Mouse (Mus musculus): ENCODE data around the gene Atp5h.
A peak's percentile ranks its signal among the peaks of the same experiment; 100 is the strongest.
"Not testable (repeated sequence)": the region's sequence is repeated elsewhere in the genome, so short reads cannot be mapped to it uniquely, and the experiment has no call there.

Atp5h gene

DNA sequence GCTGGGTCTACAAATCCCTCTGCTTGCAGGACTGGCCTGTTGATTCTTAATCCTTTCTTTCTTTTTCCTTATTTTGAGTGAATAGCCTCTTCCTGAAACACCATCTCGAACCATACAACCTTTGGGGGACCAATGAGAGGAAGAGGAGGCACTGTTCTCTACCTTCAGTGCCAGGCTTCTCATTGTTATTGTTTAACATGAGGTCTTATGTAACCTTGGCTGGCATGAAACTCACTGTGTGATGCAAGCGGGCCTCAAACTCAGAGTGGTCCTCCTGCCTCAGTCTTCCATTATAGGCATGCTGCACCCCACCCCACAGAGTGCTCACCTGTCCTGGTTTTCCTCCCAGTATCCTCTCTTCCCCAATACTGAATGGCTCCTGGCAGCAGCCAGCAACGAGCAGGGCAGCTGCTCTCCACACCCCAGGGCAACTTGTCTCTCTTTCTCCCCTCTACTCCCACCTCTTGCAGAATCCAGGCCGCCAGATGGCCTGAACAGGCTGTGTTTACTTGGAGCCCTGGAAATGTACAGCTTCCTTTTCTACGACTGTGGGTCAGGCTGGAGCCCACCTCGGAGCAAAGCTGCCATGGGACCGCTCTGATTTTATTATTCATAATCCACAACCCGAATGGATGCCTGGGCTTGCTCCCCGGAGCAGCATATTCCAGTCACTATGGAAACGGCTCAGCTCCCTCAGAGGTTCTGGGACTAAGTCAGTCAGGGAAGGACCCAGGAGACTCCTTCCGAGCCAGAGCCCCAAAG is 19.0 kb downstream of the Atp5h start:
- no peak for DNase-seq (ENCODE audit: extremely low spot score, low read depth, low spot score)

DNA sequence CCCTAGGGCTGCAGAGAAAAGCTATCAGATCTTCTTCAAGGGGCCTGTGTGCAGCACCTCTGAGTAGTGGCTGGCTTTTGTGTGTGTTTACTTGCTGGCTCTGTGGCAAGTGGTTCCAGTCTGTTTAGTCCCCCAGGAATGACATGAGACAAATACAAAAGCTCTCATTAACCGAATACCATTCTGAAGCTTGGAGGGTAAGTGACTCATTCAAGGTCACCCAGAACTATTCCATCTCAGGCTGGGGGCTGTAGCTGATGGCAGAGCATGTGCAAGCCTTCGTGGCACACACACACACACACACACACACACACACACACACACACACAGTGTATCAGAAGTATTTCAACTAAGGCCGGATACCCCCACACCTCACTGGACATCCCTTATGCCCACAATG is 19.6 kb downstream of the Atp5h start:
- no peak for DNase-seq (ENCODE audit: extremely low spot score, low read depth, low spot score)

DNA sequence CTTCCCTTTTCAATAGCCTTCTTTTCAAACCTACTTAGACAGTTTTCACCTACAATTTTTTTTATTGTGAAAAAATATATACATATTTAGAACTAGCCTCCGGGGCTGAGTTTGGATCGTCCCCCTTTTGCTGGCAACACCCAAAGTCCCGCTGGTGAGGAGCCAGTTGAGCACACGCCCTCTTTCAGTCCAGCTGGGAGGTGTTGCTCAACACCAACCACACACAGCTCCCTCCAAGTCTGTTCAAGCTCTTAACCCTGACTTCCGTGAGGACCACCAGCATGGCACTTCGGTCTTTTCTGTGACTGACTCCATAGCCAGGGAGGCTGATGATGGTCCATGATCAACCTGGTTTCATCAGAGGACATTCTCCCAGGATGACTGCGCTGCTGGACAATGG is 21.7 kb downstream of the Atp5h start:
- no peak for DNase-seq (ENCODE audit: extremely low spot score, low read depth, low spot score)

DNA sequence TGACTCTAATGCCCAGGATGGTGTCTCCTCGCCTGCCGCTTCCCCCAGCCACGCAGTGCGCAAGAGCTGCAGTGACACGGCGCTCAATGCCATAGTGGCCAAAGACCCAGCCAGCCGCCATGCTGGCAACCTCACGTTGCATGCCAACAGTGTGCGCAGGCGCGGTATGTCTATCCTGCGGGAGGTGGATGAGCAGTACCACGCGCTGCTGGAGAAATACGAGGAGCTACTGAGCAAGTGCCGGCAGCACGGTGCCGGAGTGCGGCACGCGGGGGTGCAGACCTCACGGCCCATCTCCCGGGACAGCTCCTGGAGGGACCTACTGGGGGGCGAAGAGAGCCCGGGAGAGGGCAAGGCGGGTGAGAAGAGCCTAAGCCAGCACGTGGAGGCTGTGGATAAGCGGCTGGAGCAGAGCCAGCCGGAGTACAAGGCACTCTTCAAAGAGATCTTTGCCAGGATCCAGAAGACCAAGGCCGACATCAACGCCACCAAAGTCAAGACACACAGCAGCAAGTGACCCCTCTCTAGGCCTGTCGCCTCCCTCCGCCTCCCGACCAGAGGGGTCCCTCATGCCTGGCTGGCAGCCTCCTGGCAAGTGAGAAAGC is 25.9 kb downstream of the Atp5h start:
- DNase-seq (ENCODE audit: extremely low spot score, low read depth, low spot score): no peak

DNA sequence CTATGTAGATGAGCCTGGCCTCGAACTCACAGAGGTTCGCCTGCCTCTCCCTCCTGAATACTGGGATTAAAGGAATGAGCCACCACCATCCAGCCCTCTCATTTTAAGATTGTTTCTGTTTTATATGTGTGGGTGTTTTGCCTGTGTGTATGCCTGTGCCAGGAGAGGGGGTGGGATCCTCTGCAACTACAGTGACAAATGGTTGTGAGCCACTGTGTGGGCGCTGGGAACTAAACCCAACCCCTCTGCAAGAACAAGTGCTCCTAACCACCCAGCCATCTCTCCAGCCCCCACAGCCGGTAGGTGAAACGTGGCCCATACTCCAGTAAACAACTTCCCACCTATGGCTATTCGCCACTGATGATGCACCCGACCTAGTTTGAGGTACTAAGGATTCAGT is 28.4 kb downstream of the Atp5h start:
- DNase-seq (ENCODE audit: extremely low spot score, low read depth, low spot score): no peak

DNA sequence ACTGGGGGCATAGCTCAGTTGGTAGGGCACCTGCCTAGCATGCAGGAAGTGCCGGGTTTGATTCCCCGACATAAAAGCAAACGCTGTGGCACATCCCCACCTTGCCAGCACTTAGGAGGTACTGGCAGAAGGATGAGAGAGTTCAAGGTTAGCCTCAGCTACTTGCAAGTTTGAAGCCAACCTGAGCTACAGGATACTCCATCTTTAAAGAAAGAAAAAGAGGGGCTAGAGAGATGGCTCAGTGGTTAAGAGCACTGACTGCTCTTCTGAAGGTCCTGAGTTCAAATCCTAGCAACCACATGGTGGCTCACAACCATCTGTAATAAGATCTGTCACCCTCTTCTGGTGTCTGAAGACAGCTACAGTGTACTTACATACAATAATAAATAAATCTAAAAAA is 32.9 kb downstream of the Atp5h start:
- DNase-seq (ENCODE audit: extremely low spot score, low read depth, low spot score): not testable (repeated sequence)

DNA sequence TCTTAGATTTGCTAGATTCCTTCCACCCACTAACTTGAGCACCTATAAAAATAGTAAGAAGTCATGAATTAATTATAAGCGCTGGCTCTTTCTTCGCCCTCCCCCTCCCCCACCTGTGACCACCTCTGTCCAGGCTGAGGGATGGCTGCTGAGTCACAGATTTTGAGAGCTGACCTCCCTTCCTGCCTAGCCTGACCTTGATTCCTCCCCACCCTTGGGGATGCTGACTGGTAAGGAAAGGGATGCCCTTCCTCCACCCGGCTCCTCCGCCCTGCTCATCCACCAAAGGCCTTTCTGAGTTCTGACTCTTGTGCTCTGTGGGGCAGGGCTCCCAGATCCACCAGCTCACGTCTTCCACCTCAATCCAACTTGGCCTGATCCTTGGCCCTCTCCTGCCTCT is 35.2 kb downstream of the Atp5h start:
- no peak for DNase-seq (ENCODE audit: extremely low spot score, low read depth, low spot score)

DNA sequence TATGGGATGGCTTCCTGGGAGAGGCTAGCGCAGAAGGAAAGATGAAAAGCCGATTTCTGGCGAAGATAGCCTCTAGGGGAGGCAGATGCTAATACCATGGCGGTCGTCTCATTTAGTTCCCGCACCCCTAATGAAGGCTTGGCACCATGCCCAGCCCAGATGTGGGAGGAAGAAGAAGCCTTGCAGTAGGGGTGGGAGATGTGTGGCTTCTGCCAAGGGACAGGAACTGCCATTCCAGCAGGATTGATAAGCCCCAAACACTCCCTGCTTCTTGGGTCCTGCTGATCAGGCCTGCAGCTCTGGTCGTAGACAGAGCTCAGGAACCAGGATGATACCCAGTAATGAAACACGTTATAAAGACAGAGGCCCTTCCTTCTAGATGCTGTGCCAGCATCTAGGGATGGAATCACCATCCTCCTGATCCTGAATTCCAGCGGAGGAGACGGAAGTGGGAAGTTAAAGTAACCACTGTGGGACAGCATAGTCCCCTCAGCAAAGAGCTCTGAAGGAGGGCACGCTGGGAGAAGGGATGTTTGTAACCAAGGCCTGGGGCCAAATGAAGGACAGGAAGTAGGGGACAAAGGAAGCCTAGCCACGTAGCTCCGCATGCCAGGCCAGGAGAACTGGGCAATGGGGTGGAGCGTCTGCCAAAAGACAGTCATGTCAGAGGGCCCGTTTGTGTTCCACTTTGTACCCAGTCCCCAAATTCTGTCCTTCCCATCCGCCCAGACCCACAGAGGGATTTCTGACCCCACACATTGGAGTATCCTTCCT is 35.9 kb downstream of the Atp5h start:
- no peak for DNase-seq (ENCODE audit: extremely low spot score, low read depth, low spot score)

DNA sequence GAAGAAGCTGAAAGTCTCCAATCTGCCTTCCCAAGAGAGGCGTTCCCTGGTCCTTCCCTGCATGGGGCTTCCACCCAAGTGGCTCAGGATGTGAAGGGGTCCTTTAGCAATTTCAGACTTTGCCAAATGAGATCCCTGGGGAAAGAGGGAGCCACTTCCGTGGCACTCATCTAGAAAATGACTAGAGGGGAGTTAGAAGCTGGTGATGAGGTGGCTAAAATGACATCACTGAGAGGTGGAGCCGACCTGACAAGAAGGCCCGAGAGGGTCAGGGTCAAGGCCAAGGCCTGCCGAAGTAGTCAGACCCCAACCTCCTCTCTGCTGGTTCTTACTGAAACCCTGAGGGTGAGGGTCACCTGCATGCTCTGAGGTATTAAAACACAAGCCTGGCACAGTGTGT is 36.9 kb downstream of the Atp5h start:
- DNase-seq (ENCODE audit: extremely low spot score, low read depth, low spot score): no peak

DNA sequence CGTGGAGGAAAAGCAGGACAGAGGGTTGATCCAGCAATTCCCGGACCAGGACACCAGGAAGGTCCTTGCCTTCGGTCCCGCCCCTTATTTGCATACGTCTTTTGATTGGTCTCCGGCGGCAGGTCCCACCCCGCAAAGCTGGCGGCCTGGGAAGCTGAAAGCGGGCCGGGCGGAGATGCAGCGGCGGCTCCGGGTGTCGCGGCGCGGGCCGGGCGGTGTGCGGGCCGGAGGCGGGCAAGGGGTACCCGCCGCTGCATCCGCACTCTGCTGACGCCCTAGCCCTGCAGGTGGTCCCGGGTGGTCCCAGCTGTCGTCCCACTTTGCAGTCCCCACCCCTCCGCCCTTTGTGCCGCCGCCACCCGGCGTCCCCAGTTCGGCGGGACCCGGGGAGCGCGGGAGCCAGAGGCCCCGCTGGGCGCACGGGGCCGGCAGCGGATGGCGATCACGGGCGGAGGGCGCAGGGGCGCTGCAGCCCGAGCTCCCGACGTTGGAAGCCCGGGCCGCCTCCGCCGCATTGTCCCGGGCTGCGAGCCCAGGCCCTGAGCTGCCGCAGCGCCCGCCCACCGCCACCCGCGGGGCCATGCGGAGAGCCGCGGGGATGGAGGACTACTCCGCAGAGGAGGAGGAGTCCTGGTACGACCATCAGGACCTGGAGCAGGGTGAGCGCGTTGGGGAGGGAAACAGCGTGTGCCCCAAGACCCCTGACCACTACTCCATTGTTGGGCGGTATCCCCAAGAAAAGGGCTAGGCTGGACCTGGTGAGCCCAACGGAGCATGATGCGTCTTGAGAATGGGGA is 37.8 kb downstream of the Atp5h start, which contains the start of gene Cdr2l:
Gene Cdr2l (plus strand): TSS at position 174 of the 797 bp plus-strand sequence.
- DNase-seq (ENCODE audit: extremely low spot score, low read depth, low spot score): peak; percentile 68

DNA sequence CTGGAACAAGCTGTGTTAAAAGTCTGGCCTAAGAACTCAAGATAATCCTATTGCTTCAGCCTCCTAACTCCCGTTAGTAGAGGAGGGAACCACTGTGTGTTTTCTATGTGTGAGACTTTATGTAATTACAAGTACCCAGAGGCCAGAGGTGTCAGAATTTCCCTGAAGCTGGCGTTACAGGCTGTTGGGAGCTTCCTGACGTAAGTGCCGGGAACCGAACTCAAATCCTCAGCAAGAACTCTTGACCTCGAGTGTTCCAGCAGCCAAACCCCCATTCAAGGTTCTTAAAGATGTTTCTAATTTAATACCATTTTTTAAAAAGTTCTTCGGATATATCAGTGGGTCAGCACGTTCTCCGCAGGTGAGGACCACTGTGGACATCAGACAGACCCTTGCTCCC is 38.5 kb downstream of the Atp5h start:
- no peak for DNase-seq (ENCODE audit: extremely low spot score, low read depth, low spot score)

DNA sequence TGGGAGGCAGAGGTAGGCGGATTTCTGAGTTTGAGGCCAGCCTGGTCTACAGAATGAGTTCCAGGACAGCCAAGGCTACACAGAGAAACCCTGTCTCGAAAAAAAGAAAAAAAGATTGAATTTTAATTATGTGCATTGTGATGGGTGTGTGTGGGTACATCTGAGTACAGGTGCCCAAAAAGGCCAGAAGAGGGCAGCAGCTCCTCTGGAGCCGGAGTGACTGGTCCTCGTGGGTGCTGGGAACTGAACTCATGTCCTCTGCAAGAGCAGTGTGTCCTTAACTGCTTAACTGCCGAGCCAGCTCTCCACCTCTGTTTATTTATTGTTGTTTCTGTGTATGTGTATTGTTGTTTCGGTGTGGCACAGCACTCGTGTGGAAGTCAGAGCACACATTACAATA is 41.9 kb downstream of the Atp5h start:
- no peak for DNase-seq (ENCODE audit: extremely low spot score, low read depth, low spot score)

DNA sequence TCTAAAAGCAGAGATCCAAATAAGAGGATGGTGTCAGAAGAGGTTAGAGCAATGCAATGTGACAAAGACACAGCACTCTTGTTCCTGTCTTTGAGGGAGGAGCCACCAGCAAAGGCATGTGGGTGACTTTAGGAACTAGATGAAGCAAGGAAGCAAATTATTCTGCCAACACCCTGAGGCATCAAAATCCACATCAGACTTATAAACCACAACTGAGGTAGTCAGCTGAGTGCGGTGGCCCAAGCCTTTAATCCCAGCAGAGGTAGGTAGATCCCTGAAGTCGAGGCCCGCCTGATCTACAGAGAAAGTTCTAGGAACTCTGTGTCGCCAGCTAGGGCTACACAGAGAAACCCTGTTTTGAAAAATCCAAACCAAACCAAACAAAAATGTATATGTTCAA is 42.5 kb downstream of the Atp5h start:
- DNase-seq (ENCODE audit: extremely low spot score, low read depth, low spot score): no peak

DNA sequence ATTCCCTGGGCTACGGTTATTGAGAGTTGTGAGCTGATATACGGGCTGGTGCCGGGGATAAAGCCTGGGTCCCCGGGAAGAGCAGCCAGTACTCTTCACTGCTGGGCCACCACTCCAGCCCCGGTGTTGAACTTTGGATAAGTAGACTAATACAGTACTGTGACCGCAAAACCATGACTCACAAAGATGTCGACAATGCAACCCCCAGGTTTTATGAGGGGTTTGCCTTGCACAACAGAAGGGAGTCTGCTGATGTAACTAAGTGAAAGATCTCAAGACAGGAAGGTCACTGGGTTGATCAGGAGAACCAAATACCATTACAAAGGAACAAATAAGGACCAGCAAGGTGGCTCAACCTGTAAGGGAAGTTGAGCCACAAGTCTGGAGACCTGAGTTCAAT is 43.0 kb downstream of the Atp5h start:
- no peak for DNase-seq (ENCODE audit: extremely low spot score, low read depth, low spot score)

DNA sequence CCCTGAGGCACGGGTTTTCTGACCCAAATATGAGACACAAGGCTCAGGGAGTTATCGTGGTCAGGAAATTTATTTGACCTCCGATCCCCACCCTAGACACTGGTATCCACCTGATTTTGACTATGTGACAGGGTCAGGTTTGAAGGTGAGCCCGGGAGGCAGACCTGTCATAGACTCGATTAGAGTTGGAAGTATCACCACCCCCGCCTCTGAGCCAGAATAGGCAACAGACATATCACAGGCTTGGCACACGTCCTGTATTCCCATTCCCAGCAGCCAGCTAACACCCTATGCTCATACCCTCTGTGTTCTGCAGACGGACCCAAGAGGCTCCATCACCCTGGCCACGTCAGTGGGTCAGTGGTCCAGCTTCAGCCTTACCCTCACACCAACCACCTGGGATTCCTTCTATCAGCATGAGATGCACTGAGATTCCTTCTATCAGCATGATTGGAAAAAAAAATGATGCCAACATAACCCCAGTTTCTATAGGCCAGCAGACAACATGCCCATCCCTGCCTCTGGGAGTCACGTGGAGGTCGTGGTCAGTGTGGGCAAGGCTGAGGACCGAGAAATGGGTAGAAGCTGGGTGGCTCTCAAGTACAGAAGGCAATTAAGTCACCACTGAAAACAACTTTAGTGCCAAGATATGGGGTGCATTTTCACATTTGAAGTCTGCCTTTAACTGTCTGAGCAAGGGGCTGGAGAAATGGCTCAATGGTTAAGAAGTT is 44.9 kb downstream of the Atp5h start:
- no peak for DNase-seq (ENCODE audit: extremely low spot score, low read depth, low spot score)

DNA sequence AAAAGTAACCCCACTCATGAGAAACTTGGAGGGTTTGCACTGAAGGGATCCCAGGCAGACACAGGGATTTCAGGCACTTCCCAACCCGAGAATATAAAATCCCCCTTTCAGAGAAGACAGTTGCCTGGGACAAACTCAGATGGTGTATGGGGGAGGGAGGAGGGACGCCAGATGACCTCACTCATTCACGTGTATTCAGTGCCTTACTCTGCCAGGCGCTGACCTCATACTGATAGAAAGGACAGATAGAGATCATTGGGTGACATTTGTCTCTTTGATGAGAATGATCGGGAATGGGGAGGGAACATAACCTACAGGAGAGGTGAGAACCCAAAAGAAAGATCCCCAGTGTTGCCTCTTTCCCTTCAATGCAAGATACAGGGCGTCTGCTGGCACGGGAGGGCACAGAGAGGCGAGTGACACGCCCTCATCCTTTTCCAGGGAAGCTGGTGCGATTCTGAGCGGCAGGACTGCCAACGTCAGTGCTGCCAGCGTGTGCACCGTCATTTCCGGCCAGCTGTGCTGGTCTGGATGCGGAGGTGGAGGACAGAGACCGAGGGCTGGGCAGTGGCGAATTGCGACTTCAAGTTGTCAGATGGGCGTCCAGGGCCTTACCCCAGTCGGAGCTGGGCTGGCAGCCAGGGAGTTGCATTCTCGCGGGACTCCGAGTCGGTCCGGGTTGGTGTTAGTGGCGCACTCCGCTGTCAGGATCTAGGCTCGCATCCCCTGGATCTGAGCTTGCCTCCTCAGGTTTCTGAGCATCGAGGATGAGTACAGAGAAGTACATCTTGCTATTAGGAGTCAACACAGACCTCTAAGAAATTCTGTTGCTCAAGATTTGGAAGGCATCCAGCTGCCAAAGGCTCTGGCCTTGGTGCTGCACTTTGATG is 45.7 kb downstream of the Atp5h start:
- no peak for DNase-seq (ENCODE audit: extremely low spot score, low read depth, low spot score)

DNA sequence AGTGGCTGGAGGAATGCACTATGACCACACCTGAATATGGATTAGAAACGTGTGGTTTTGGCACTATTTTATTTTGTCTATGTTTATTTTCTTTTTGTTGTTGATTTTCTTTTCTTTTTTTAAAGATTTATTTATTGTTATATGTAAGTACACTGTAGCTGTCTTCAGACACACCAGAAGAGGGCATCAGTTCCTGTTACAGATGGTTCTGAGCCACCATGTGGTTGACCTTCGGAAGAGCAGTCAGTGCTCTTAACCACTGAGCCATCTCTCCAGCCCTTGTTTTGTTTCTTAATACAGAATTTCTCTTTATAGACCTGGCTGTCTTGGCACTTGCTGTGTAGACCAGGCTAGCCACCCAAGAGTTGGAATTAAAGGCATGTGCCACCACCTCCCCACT is 47.0 kb downstream of the Atp5h start:
- DNase-seq (ENCODE audit: extremely low spot score, low read depth, low spot score): no peak

DNA sequence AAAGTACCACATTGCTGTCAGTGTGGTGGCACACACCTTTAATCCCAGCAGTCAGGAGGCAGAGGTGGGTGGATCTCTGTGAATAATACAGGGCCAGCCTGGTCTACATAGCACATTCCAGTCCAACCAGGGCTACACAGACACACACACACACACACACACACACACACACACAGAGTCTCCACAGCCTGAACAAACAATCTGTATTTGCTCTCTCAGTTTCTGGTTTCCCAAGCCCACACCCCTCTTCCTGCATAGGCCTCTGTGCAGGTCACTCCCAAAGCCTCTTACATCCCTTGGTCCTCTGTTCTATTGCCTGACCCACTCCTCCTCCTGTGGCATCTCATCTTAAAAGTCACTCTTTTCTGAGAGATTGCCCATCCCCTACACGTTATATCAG is 47.7 kb downstream of the Atp5h start:
- no peak for DNase-seq (ENCODE audit: extremely low spot score, low read depth, low spot score)

DNA sequence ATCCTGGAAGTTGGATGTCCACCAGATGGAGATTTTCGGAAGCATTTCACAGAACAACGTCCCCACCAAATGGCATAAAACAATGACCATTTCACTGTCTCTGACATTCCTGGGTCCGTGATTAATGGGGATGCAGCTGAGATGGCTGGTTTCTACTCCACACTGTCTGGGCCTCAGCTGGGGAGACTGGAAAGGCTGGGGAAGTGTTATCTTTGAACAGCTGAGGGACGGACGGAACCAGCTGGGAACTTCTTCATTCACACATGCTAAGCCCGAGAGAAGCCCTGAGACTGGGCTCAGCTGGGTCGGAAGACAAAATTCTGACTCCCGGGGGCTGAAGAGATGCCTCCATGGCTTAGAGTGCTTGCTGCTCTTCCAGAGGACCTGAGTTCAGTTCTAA is 48.4 kb downstream of the Atp5h start:
- DNase-seq (ENCODE audit: extremely low spot score, low read depth, low spot score): no peak

DNA sequence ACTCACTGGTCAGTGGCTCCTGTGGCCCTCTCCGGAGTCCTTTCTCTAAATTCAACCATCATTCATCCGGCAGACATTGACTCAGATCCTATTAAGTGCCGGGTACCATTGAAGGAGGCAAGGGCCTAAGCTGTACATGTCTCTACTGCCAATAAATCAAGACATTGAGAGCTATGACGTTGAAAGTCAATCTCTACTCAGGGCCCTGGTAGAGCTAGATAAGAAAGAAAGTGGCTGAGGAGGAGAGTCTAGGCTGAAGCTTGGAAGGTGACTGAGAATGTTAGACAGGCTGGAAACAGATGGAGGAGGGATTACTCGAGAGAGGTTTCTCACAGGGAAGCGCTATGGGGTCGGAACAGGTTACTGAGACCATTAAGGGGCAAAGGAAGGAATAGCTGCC is 49.4 kb downstream of the Atp5h start:
- no peak for DNase-seq (ENCODE audit: extremely low spot score, low read depth, low spot score)

Data from hindlimb bud, embryonic 11.5 days (tissue).